Mouse (Mus musculus) erythroblast, embryonic 14.5 days (primary cell): Measurements from ENCODE around the gene Qrfp.

Source experiments
- GATA1 ChIP-seq: IDR thresholded peaks from 2 replicates; pipeline ENCODE4 v1.6.1; 2012; ENCODE audit warnings: low read length, inconsistent platforms, mixed read lengths
- TAL1 ChIP-seq: IDR thresholded peaks from 3 replicates; pipeline ENCODE4 v1.6.1; 2012; ENCODE audit warnings: low read length, inconsistent platforms, mixed read lengths

GRCm38 (mm10) chr2:31761585-31761984, 48.8 kb downstream of the Qrfp start:
- TF ChIP-seq GATA1 (no peak), TAL1 (no peak)
